Mouse (Mus musculus) lung, embryonic 16.5 days (tissue): ENCODE data around the gene Wwp2. TPM values are rescaled to one million over a fixed set of nuclear protein-coding genes. Genes with fewer than 3 reads are reported as not detected.

Experiments used
- ATAC-seq: fragments of 200-750 bp; cut with Nextera tagmentation; 2 replicates; pipeline ENCODE4 v1.8.0; 2017; ENCODE audit warnings: low read depth, mild to moderate bottlenecking, moderate library complexity
- H3K27ac ChIP-seq: fragments of 300-500 bp; sonication (generic); 2 replicates; pipeline ENCODE4 v1.5.1; 2014; ENCODE audit warnings: mild to moderate bottlenecking, control low read depth, low read length
- H3K27me3 ChIP-seq: fragments of 300-500 bp; sonication (generic); 2 replicates; pipeline ENCODE4 v1.6.1; 2014; ENCODE audit warnings: low read depth, low read length, mixed read lengths; ENCODE audit not compliant: control insufficient read depth, insufficient read depth
- H3K36me3 ChIP-seq: fragments of 300-500 bp; sonication (generic); 2 replicates; pipeline ENCODE4 v1.6.1; 2014; ENCODE audit warnings: low read length; ENCODE audit not compliant: control insufficient read depth, insufficient read depth
- H3K4me1 ChIP-seq: fragments of 300-500 bp; sonication (generic); replicated peaks from 2 replicates; pipeline ENCODE4 v1.6.1; 2014; ENCODE audit warnings: low read length, mixed read lengths; ENCODE audit not compliant: control insufficient read depth, insufficient read depth
- H3K4me2 ChIP-seq: fragments of 300-500 bp; sonication (generic); 2 replicates; pipeline ENCODE4 v1.6.1; 2014; ENCODE audit warnings: low read depth, low read length, control low read depth
- H3K4me3 ChIP-seq: fragments of 300-500 bp; sonication (generic); 2 replicates; pipeline ENCODE4 v1.5.1; 2014; ENCODE audit warnings: mild to moderate bottlenecking, low read length, control low read depth
- H3K9ac ChIP-seq: fragments of 300-500 bp; sonication (generic); 2 replicates; pipeline ENCODE4 v1.6.1; 2014; ENCODE audit warnings: low read length, control low read depth
- H3K9me3 ChIP-seq: fragments of 300-500 bp; sonication (generic); 2 replicates; pipeline ENCODE4 v1.6.1; 2016; ENCODE audit warnings: low read length; ENCODE audit not compliant: control insufficient read depth
- WGBS: fragments of 180-500 bp; shearing (Covaris S2); extraction: QIAGEN DNeasy Blood & Tissue Kit; methylation state at CpG from one replicate; pipeline ENCODE4 v1.1.7; 2014; 5-methylcytosine and 5-hydroxymethylcytosine counted together
- polyA plus RNA-seq: library from polyadenylated mRNA; unstranded; fragments of >200 nt; fragmentation: Nextera tagmentation; extraction: Ambion mirVana; gene quantifications from 2 replicates; pipeline ENCODE4 v1.2.1, GENCODE M21; 2015

Wwp2 gene
- polyA plus RNA-seq, 1 experiment from 2014 or later = 60.5 TPM

DNA sequence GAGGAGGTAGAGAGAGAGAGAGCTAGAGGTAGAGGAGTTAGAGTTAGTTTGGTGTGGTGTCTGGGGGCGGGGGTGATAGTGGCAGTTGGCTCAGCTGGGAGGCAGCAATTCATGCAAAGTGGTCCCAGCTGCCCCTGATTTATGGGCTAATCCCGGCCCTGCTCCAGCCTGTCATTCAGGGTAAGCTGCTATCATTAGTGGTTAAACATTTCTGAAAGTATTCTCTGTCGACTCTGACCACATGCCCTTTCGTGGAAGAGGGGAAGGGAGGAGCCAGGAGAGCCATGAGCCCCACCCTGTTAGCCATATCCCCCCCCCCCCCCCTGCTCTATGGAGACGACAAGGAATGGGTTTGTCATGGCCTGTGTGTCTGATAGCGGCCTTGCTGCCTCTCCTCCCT is 67.2 kb downstream of the Wwp2 start:
- 12% methylated on average over 6 of the region's 6 CpGs for WGBS
- Histone ChIP-seq H3K4me1 (peaks cover 24% of the 10 kb centered on the region), H3K27ac (peak overlapping the region; percentile 28; the same call in 1 of the 2 replicates), H3K27me3 (no peaks in the 10 kb centered on the region), H3K9me3 (no peaks in the 10 kb centered on the region), H3K4me3 (no peak overlapping the region), H3K36me3 (peaks cover 2% of the 10 kb centered on the region; the same call in 1 of the 2 replicates), H3K4me2 (no peak overlapping the region), H3K9ac (no peak overlapping the region)
- peak; percentile 27 for ATAC-seq

DNA sequence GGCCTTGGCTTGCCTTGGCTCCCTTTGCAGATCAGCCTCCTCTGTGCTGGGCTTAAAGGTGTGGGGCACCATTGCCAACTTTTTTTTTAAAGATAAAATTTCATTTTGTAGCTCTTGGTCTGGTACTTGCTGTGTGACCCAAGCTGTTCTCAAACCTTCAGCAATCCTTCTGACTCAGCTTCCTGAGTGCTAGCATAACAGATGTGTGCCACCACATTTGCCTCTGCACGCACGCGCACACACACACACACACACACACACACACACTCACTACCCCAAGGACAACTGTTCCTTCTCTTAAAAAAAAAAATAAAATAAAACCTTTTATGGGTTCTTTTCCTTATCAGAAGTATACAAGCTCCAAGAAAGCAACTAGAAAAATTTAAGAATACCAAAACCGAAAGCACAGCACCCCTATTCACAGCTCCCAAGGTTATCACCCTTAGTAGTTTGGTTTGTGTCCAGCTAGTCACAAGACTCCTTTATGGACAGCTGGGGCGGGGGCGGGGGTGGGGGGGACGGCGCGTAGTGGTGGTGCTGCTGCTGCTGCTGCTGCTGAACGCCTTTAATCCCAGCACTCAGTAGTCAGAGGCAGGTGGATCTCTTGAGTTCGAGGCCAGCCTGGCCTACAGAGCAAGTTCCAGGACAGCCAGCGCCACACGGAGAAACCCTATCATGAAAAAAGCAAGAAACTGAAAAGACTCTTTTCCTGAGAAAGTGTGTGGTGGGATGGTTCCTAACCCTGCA is 68.2 kb downstream of the Wwp2 start:
- H3K36me3 ChIP-seq = peaks cover 2% of the 10 kb centered on the region; the same call in 1 of the 2 replicates
- H3K4me1 ChIP-seq = peaks cover 20% of the 10 kb centered on the region
- no peak for ATAC-seq
- no peak overlapping the region for H3K4me2 ChIP-seq
- no peaks in the 10 kb centered on the region for H3K9me3 ChIP-seq
- WGBS = 71% methylated on average over 13 of the region's 13 CpGs
- no peak overlapping the region for H3K4me3 ChIP-seq
- H3K27ac ChIP-seq = peak overlapping the region; percentile 39; the same call in 1 of the 2 replicates
- no peaks in the 10 kb centered on the region for H3K27me3 ChIP-seq
- 0 out of 2 replicates have a peak overlapping the region, but pooled peaks have one; percentile 8 for H3K9ac ChIP-seq

DNA sequence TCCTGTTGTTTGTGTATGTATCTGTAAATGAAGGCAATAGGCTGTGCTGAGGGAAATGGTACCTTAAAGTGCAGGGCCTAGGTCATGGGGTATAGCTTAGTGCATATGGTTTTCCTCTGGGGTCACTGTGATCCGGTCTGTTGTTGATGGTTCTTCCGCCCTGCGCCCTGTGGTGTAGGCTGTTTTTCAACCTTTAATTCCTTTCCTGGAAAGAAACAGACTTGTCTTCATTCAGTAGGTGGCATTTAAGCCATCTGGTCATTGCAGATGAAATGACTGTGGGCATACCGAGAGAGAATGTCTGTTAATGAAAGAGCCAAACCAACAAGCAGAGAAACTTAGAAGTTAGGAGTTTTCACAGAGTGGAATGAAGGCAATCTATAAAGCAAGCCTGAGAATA is 69.1 kb downstream of the Wwp2 start:
- 73% methylated on average over 4 of the region's 4 CpGs for WGBS
- Histone ChIP-seq H3K9me3 (no peaks in the 10 kb centered on the region), H3K4me1 (peaks cover 18% of the 10 kb centered on the region), H3K4me3 (no peak overlapping the region), H3K27me3 (no peaks in the 10 kb centered on the region), H3K36me3 (0 out of 2 replicates have a peak, but pooled peaks cover 2% of the 10 kb centered on the region), H3K27ac (peak overlapping the region; percentile 39; the same call in 1 of the 2 replicates), H3K9ac (no peak overlapping the region), H3K4me2 (no peak overlapping the region)
- ATAC-seq = no peak

DNA sequence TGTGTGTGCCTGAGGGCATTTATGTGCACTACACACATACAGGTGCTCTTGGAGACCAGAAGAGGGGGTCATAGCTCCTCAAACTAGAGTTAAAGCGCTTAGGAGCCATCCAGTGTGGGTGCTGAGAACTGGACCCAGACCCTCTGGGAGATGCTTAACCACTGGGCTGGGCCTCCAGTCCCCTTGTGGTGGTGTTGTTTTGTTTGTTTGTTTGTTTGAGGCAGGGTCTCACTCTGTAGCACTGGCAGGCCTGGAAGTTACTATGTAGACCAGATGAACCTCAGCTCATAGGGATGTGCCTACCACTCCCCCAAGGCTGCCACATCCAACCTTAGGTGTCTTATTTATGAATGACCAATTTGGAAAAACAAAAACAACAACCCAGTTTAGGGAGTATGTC is 70.9 kb downstream of the Wwp2 start:
- no peak for ATAC-seq
- 96% methylated on average over 1 of the region's 1 CpGs for WGBS
- H3K27ac ChIP-seq = no peak overlapping the region
- H3K4me3 ChIP-seq = no peak overlapping the region
- 0 out of 2 replicates have a peak, but pooled peaks cover 2% of the 10 kb centered on the region for H3K36me3 ChIP-seq
- no peaks in the 10 kb centered on the region for H3K9me3 ChIP-seq
- H3K4me2 ChIP-seq = no peak overlapping the region
- H3K4me1 ChIP-seq = peaks cover 18% of the 10 kb centered on the region
- no peaks in the 10 kb centered on the region for H3K27me3 ChIP-seq
- no peak overlapping the region for H3K9ac ChIP-seq

DNA sequence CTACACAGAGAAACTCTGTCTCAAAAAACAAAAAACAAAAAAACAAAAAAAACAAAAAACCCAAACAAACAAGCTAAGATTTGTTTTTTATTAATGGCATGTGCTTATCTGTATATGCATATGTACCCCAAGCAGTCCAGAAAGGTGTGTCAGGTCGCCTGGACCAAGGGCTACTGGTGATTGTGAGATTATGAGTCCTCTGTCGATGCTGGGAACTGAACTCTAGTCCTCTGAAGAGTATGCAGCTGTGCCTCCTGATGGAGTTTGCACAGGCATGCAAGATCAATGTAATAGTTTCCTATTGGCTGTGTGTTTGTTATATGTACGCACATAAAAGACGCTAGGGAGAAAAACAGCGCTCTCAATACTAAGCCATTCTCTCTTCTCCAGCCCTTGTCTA is 74.0 kb downstream of the Wwp2 start:
- Histone ChIP-seq H3K4me1 (peaks cover 3% of the 10 kb centered on the region), H3K36me3 (0 out of 2 replicates have a peak, but pooled peaks cover 2% of the 10 kb centered on the region), H3K9me3 (no peaks in the 10 kb centered on the region), H3K27ac (no peak overlapping the region), H3K27me3 (no peaks in the 10 kb centered on the region), H3K4me2 (no peak overlapping the region), H3K9ac (no peak overlapping the region), H3K4me3 (no peak overlapping the region)
- ATAC-seq = no peak
- 83% methylated on average over 5 of the region's 5 CpGs for WGBS

DNA sequence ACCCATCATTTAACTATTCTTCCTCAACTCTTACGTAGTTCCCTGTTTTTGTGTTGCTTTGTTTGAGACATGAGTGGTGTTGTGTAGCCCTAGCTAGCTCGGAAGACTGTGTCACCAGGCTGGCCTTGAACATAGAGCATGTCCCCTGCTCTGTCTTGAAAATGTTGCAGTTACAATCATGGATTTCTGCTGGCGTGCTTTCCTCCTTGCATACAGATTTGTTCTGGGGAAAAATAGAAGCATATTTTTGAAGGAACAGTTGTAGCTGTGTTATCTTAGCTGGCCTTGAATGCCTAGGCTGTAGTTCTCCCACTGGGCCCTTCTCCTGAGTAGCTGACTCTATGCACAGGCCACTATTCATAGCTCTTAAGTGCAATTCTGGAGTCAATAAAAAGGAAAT is 74.6 kb downstream of the Wwp2 start:
- H3K4me2 ChIP-seq = no peak overlapping the region
- H3K9me3 ChIP-seq = no peaks in the 10 kb centered on the region
- 0 out of 2 replicates have a peak, but pooled peaks cover 2% of the 10 kb centered on the region for H3K36me3 ChIP-seq
- H3K4me3 ChIP-seq = no peak overlapping the region
- peaks cover 3% of the 10 kb centered on the region for H3K4me1 ChIP-seq
- no peaks in the 10 kb centered on the region for H3K27me3 ChIP-seq
- ATAC-seq = no peak
- WGBS = 88% methylated on average over 3 of the region's 3 CpGs
- no peak overlapping the region for H3K9ac ChIP-seq
- H3K27ac ChIP-seq = no peak overlapping the region

DNA sequence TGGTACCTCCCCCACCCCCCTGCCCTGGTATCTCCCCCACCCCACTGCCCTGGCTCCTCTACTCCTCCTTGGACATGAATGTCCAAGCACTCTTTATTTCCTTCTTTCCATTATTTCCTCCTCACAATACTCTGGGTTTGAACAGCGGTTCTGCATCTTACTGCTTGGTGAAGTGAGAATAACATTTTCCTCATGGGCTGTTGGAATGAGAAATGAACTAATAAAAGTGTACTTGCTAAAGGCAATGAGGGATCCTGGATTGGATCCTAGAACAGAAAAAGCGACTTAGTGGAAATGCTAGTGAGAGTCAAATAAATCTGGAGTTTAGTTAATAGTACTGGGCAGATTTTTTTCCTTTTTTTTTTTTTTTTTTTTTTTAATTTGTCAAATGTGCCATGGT is 77.1 kb downstream of the Wwp2 start:
- Histone ChIP-seq H3K4me2 (no peak overlapping the region), H3K27me3 (no peaks in the 10 kb centered on the region), H3K27ac (no peak overlapping the region), H3K36me3 (0 out of 2 replicates have a peak, but pooled peaks cover 2% of the 10 kb centered on the region), H3K4me1 (no peaks in the 10 kb centered on the region), H3K4me3 (no peak overlapping the region), H3K9me3 (no peaks in the 10 kb centered on the region), H3K9ac (no peak overlapping the region)
- WGBS = 51% methylated on average over 2 of the region's 2 CpGs
- 0 out of 2 replicates have a peak, but pooled peaks have one; percentile 32 for ATAC-seq

DNA sequence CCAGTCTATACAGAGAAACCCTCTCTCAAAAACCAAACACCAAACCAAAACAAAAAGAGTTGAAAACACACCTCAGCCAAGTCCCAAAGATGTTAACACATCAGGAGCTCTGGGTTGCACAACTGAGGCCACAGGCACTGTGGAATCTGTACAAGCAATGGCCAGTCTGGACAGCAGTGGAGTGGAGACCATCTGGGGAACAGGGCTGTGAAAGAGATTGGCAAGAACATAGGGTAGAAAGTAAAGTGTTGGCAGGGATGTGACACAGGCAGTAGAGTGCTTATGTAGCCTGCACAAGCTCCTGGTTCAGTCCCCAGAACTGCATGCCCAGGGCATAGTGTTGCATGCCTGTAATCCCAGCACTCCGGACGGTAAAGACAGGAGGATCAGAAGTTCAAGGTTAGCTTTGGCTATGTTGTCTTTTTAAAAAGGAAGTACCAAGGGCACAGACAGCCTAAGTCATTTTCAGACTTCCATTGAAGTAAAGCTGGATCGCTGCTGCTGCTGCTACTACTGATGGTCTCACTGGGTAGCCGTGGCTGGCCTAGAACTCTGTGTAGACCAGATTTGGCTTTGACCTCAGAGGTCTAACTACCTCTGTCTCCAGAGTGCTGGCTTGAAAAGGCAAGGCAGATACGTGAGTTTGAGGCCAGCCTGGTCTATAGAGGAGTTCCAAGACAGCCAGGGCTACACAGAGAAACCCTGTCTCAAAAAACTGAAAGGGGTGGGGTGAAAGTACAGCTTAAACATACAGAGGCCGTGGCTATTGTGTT is 79.0 kb downstream of the Wwp2 start:
- H3K36me3 ChIP-seq = 0 out of 2 replicates have a peak, but pooled peaks cover 2% of the 10 kb centered on the region
- H3K4me3 ChIP-seq = no peak overlapping the region
- ATAC-seq = peak; percentile 50
- H3K9ac ChIP-seq = no peak overlapping the region
- 77% methylated on average over 6 of the region's 6 CpGs for WGBS
- H3K9me3 ChIP-seq = no peaks in the 10 kb centered on the region
- peaks cover 8% of the 10 kb centered on the region for H3K4me1 ChIP-seq
- H3K27ac ChIP-seq = no peak overlapping the region; the same call in 1 of the 2 replicates
- no peak overlapping the region for H3K4me2 ChIP-seq
- no peaks in the 10 kb centered on the region for H3K27me3 ChIP-seq

DNA sequence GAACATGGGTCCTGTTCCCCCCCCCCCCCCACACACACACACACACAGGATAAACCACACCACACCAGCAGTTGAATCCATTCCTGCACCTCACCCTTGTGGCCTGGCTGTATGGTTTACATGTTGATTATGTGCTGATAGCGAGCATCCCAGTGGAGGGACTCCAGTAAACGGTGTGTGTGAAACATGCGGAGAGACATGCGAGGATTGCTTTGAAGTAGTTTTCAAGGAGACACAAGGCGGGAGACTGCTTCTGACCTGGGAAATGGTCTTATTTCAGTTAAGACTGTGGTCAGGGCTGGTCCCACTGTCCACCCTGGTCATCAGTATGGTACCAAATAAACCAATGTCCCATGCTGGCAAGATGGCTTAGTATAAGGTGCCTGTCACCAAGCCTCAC is 82.6 kb downstream of the Wwp2 start:
- Histone ChIP-seq H3K4me1 (peaks cover 9% of the 10 kb centered on the region), H3K9me3 (no peaks in the 10 kb centered on the region), H3K36me3 (0 out of 2 replicates have a peak, but pooled peaks cover 2% of the 10 kb centered on the region), H3K4me2 (no peak overlapping the region), H3K27ac (no peak overlapping the region), H3K4me3 (no peak overlapping the region), H3K9ac (no peak overlapping the region), H3K27me3 (no peaks in the 10 kb centered on the region)
- ATAC-seq = no peak
- 85% methylated on average over 5 of the region's 5 CpGs for WGBS
